Mouse (Mus musculus): ENCODE results near the gene Prkch.

DNA sequence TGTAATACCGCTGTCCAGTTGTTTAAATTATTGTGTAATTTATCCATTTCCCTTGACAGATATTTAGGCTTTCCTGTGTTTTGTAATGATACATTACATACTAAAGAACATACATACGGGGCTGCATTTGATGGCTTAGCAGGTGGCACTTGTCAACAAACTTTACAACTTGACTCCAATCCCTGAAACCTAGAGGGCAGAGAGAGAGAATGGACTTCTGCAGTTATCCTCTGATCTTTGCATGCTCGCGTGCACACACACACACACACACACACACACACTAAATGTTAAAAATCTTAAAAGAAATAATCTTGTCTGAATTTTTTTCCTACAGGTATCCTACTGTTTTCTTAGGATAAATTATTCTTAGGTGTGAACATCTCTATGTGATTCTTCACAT is 236.6 kb downstream of the Prkch start:
- no peak for TF ChIP-seq POLR2A (IDR thresholded peaks at IDR 0.05; ENCODE audit: borderline replicate concordance, extremely low read depth, insufficient read depth, insufficient read length, poor library complexity, severe bottlenecking)
- no peak for TF ChIP-seq CTCF (IDR thresholded peaks at IDR 0.05; ENCODE audit: borderline replicate concordance, extremely low read depth, insufficient read depth, insufficient read length)

Measured in brain, embryonic 14.5 days (tissue).